Comparison of ENCODE assay signal across 20 mouse cellular contexts in genomic region chr5:144426697-144427096, GRCm38 (mm10).
"Had no signal": no experiment of that assay in that cellular context is flagged by ENCODE, and none has a peak within 500 bp of the region (broad histone marks: within the 10 kb centered on the region; RNA-seq: fewer than 3 reads in every experiment).

No protein-coding gene starts in this region.

- ATAC-seq: liver, embryonic 12.5 days; lung, postnatal 0 days; midbrain, embryonic 15.5 days had no signal

- H3K9ac ChIP-seq: limb, embryonic 13.5 days; liver, embryonic 12.5 days; liver, embryonic 15.5 days; midbrain, embryonic 12.5 days; midbrain, embryonic 15.5 days; neural tube, embryonic 12.5 days; neural tube, embryonic 15.5 days had no signal

- H3K27ac ChIP-seq: limb, embryonic 10.5 days; limb, embryonic 13.5 days; liver, embryonic 12.5 days; liver, embryonic 15.5 days; macrophage; midbrain, embryonic 12.5 days; midbrain, embryonic 15.5 days; neural tube, embryonic 12.5 days; neural tube, embryonic 15.5 days had no signal

- H3K4me3 ChIP-seq: limb, embryonic 10.5 days; limb, embryonic 13.5 days; liver, embryonic 12.5 days; liver, embryonic 15.5 days; midbrain, embryonic 12.5 days; midbrain, embryonic 15.5 days; neural tube, embryonic 12.5 days; neural tube, embryonic 15.5 days had no signal

- H3K9me3 ChIP-seq: limb, embryonic 10.5 days; limb, embryonic 13.5 days; liver, embryonic 15.5 days; midbrain, embryonic 12.5 days; midbrain, embryonic 15.5 days; neural tube, embryonic 12.5 days; neural tube, embryonic 15.5 days had no signal

- DNase-seq: kidney, postnatal 14 days; kidney, postnatal 4 days; layer of hippocampus, adult 9-11 months; liver; lung, adult 2 months; right cerebral cortex, adult 18-20 months; right cerebral cortex, postnatal 14 days; right cerebral cortex, postnatal 4 days; thymus, adult 18-20 months; thymus, postnatal 36 days had no signal

- H3K27me3 ChIP-seq: limb, embryonic 13.5 days; liver, embryonic 12.5 days; liver, embryonic 15.5 days; midbrain, embryonic 12.5 days; midbrain, embryonic 15.5 days; neural tube, embryonic 12.5 days; neural tube, embryonic 15.5 days had no signal

- H3K36me3 ChIP-seq: limb, embryonic 10.5 days; limb, embryonic 13.5 days; liver, embryonic 12.5 days; liver, embryonic 15.5 days; midbrain, embryonic 12.5 days; midbrain, embryonic 15.5 days; neural tube, embryonic 12.5 days; neural tube, embryonic 15.5 days had no signal

- H3K4me1 ChIP-seq: limb, embryonic 10.5 days; limb, embryonic 13.5 days; liver, embryonic 12.5 days; liver, embryonic 15.5 days; midbrain, embryonic 12.5 days; neural tube, embryonic 12.5 days had no signal

- H3K4me2 ChIP-seq: limb, embryonic 13.5 days; liver, embryonic 12.5 days; liver, embryonic 15.5 days; midbrain, embryonic 12.5 days; midbrain, embryonic 15.5 days; neural tube, embryonic 12.5 days; neural tube, embryonic 15.5 days had no signal
